Mouse (Mus musculus) erythroid progenitor cell, adult 5-6 weeks (primary cell): ENCODE data around the gene D13Ertd608e. TPM values are rescaled to one million over a fixed set of nuclear protein-coding genes. Genes with fewer than 3 reads are reported as not detected.
"Not testable (repeated sequence)": the region's sequence is repeated elsewhere in the genome, so short reads cannot be mapped to it uniquely, and the experiment has no call there.

Source experiments
- ATAC-seq: replicated peaks from 2 replicates; pipeline ENCODE4 v1.8.0; 2016; ENCODE audit warnings: moderate number of reproducible peaks, mild to moderate bottlenecking, moderate TSS enrichment, inconsistent platforms; ENCODE audit not compliant: poor library complexity, low FRiP score, severe bottlenecking
- total RNA-seq, 2 experiments: library from RNA; stranded (forward) in 1 of 2; stranded (reverse) in 1 of 2; fragments of 150-400 nt in 1 of 2; fragments of 186-747, 209-891 nt in 1 of 2; gene quantifications; 2 replicates each; pipeline versions ENCODE4 v1.2.3 to v1.2.4; 2015 to 2017; ENCODE audit warnings: low replicate concordance in 2 of 2

The D13Ertd608e gene
- total RNA-seq (2015; ENCODE audit: low replicate concordance) (not detected in 2 replicates), total RNA-seq (2017; ENCODE audit: low replicate concordance) (not detected in 2 replicates)

DNA sequence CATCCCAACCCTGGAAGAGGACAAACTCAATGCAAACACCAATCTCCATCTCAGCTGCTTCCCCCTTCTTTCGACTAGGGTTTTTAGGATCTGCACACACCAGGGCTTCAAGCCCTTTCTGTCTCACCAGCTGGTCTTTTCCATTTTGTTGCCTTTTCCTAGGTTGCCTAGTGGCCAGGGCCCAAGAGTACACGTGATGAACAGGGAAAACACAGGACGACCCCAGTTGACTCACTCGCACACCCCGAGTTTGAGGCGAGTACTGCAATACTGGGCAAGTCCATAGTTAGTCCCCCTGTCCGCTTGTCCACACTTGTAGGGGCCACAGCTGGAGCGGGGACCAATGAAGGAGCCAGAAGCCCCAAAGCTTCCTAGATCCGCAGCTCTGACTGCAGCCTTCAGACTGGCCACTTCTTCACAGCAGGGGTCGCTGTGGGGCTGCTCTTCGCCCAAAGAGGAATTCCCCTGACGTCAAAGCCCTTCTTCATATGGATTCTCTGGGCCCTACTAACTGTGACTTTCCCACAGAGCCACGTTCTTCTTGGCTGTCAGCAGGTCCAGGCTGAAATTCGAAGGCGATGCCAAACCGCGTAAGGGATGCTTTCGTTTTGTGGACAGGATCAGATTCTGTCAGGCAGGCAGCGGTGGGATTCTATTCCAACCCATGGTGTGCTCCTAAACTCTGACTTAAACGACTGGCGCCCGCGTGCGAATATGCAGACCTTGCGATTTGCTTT, at the start of gene D13Ertd608e:
TSS of gene D13Ertd608e (plus strand) at position 687 of the 737 bp plus-strand sequence.
- not testable (repeated sequence) for ATAC-seq

DNA sequence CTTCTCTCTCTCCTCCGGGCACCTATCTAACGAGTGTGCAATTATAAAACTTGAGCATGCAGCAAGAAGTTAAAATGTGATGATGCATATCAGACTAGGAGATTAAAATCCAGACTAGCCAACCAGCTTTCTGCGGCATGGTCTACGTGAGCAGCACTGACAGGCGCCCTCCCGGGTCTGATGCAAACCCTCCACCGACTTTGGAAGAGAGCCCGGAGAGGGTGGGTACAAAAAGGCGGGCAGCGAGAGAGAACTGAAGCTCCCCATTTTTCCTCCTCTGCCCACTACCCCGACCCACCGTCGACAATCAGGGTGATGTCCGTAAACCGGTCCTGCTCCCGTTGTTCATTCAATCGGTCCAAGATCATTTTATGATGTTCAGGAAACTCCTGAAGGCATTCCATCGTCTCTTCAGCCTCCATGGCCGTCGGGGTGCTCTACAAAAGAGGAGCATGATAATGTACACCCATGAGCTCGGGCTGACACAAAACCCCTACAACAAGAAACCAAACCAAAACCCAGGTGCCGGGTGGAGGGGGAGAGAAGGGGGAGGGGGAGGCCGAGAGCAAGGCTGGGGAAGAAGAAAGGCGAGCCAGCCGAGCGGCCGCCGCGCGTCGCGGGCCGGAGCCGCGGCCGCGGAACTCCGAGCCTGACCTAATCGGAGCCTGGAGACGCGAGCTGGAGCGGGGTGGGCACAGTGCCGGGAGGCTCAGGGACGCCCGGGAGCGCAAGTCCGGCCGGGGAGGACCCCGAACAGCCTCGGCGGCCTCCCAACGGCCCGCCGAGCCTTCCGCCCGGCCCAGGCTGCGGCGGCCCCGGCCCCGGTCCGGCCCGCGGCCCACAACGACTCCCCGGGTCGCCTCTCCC, 45.7 kb upstream of the D13Ertd608e start:
- ATAC-seq, result peak; percentile 46

DNA sequence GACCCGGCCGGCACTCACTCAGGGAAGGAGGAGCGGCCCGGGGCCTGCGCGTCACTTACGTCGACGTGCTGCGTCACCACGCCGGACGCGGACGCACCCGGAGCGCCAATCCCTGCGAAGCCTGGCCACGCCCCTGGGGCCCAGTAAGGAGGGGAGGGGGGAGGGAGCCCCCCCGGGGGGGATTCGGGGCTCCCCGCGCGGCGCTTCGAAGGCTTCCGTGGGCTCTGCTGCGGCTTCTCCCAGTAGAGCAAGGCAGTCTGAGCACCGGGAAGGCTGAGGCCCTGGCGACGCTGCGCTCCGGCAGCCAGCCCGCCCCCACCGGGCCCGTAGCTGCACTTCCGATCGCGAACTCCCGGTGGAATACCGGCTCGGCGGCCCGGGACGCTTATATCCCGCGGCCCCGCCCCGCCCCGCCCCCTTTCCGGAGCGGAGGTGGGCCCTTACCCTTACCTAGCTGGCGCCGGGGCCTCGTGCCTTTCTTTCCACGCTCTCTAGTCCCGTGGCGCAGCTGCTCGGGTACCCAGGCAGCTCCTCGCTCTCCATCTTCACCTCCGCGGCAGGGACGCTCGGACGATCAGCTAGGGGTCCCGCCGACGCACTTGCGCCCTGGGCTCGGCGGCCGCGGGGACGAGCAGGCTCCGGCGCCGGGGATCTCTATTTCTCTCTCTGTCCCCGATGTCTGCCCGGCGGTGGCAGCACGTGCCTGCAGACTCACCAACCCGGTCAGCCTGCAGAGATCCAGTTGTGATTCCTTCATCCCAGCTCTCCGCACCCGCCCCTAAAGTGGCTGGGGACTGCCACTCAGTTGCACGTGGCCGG, 44.8 kb upstream of the D13Ertd608e start, which contains the start of gene Zfp131:
TSS of gene Zfp131 (minus strand) at position 129 of the 819 bp plus-strand sequence.
- peak; percentile 98 for ATAC-seq

DNA sequence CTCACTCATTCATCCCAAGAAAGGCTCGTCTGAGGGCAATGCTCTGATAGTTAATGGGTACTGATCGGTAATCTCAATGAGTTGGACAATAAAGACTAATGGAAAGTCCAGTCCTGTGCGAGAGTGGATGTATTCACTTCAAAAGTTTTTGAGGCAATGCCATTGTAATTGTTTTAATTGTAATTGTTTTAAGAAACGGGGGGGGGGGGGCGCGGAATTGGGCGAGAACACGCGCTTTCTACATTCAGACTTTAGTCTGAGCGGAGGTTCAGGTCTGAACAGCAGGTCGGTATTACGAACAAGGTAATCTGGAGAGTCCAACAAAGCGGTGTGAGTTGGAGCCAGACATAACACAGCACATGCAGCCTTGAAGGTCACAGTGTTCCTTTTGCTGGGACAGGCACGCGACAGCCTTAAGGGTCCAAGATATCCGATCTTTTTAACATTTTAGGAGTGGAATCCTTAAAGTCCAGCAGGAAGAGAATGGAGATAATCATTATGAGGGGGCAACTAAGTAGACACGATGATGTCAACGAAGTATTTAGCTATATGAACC, 44.1 kb upstream of the D13Ertd608e start:
- no peak for ATAC-seq

DNA sequence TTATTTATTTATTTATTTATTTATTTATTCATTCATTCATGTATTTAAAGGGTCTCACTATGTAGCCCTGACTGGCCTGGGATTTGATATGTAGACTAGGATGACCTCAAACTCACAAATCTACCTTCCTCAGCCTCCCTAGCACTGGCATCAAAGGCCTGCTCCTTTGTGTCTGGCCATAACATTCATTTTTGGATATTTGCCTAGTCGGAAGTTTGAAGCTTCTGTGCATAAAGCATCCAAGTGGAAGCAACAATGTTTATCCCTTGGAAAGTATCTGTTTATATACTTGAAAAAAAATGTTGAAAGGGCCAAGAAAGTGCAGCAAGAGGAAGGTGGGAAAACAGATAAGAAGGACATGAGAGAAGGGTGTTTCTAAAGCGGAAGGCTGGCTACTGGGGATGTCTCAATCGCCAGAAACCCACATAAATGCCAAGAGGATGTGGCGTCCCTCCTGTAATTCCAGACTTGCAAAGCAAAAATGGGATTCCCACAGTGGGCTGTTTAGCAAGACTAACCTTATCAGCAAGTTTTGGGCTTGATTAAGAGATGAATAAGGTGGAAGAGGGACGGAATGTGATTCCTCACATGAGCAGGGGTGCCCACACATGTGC, 42.9 kb upstream of the D13Ertd608e start:
- no peak for ATAC-seq

DNA sequence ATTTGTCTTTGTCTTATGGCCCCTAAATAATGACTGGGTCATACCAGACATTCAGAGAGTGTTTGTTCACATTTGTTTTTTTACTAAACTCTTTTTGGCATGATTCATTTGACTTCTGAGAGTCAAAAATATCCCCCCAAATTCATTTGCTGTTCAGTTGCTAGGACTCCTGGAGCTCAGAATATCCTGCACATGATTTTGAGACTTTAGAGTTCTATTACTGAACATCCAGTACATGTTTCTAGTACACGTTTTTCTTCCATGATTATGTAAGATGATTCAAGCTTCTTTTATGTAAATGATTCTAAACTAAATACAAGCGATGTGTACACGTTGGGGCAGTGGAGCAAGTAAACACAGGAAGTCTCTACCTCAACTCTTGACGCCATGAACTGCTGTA, 38.1 kb upstream of the D13Ertd608e start:
- no peak for ATAC-seq

DNA sequence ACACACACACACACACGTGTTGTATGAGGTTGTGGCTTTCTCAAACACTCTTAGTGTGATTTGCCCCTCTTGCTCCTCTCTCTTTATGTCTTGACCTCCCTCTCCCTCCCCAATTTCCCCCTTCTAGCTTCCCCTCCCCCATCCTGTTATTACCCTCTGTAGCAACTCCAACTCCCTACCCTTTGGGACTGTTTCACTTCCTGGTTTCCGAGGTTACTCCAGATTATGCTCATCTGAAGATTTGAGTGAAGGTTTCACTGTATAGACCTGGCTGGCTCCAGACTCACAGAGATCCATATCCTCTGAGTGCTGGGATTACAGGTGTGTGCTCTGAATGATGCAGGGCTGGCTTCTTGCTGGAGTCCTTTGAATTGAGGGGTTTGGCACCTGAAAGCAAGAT, 26.9 kb upstream of the D13Ertd608e start:
- no peak for ATAC-seq

DNA sequence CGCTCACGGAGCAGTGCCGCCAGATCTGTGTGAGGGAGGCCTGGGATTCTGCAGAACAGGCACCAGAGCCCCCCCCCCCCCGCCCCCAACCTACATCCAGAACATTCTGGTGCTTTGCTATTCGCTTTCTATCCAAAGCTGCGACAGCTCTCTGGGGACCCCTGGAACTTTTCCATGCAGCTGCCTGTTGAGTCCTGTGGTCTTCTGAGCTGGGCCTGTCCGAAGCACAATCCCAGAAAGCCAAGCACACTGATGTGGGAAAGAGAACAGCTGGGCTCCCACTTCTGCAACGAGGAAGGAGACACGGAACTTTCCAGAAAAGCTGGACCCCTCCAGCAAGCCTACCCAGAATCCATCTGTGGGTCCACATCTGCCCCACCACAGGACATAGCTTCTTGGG, 25.8 kb upstream of the D13Ertd608e start:
- ATAC-seq, result no peak

DNA sequence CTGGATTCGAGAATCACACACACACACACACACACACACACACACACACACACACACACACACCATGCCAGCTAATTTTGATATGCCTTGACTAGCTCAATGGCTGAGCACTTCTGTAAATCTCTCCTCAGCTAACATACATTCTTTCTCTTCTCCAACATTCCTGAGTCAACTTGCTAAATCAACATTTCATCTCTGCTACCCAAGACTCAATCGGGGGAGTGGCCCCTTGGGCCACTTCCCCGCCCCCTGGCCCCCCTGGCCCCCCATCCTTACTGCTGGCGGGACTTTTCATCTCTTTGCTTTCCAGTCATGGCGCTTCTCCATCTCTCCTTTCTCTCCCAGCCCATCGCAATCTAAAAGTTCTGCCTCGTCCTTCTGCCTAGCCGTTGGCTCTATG, 19.0 kb upstream of the D13Ertd608e start:
- ATAC-seq, result no peak

DNA sequence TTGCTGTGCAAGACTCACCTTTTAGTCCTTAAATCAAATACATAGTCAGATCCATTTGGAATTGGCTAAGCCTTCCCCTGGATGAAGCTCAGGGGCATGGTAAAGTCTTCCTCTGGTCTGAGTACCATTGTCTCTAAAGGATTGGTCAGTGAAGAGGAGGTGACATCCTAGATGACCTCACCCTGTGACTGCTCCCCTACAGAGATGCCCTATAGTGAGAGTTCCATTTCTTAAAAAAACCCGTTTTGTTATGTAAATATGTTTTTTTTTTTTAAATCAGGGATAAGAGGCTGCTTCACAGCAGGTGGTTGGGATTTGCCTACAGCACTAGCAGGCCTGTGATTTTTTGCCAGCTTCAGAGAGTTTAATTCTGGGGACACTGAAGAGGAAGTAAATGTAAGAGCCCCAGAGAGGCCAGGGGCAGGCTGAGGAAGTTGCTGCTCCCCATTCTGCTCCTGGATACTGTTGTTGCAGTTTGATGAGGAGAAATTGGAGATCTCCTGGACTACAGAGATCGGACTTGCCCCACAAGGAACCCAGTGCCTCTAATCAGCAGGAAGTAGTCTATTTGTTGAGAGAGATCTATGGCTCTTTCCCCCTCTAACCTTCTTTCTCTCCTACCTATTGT, 18.1 kb upstream of the D13Ertd608e start:
- no peak for ATAC-seq

DNA sequence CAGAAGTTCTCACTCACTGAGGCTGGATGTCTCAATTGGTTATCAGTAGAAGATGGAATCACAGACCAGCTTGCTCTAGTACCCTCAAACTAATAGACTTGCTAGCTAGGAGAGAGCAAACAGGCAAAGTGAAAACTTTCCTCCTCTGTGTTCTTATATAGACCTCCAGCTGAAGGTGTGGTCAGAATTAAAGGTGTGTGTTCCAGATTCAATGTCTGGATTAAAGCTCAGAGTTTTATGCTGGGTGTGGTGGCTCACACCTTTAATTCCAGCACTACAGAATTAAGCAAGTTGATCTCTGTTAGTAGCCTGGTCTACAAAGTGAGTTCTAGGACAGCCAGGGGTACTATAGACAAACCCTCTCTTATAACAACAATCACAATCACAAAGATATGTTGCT, 5.7 kb upstream of the D13Ertd608e start, which contains the start of gene AF067063:
TSS of gene AF067063 (minus strand) at position 101 of the 400 bp plus-strand sequence.
- not testable (repeated sequence) for ATAC-seq

DNA sequence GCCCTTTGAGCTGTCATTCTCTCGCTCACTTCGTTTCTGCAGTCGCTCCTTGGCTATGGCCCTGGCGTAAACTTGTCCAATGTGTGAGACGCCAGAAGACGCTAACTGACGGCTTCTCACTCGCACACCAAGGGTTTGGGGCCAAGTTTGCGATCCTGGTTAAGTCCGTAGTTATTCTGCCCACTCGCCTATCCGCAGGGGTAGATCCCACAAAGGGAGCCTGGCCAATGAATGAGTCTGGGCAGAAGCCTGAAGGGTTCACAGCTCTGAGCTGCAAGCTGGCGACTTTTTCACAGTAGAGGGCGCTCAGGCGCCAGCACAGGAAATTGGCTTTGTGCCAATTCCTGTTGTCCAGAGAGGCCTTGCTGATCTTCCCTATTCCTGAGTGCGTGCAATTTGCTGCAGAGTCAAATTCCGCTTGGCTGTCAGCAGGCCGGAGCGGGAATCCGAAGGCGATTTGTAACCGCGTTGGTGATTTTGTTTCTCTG, 562 bp downstream of the D13Ertd608e start:
- 0 out of 2 replicates have a peak, but pooled peaks have one; percentile 10 for ATAC-seq

DNA sequence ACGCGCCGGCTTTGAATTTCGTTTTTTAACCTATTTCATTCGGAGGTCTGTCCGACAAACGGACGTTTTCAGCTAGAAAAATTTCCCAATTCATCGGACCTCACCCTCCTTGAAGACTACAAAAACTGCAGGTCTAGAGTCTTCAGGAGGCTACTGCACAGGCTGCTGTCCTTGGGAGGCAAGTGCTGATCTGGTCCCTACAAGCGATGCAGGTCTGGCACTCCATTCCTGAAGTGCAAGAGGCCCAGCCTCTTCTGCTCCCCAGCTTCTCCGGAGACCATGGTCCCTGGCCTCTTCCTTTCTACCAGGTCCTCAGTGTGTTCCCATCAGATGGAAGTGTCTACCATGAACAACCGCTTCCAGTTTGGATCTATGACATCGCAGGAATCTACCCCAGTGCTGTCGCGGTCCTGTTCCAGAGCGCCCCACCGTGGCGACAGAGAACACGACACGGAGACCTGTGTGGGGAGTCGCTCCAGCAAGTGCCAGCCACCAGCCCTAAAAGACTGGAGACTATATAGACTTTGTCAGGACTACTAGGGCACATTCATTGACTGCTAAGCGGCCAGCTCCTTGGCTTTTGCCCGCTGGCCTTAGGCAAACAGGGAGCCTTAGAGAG, 2.0 kb downstream of the D13Ertd608e start:
- ATAC-seq, result not testable (repeated sequence)

DNA sequence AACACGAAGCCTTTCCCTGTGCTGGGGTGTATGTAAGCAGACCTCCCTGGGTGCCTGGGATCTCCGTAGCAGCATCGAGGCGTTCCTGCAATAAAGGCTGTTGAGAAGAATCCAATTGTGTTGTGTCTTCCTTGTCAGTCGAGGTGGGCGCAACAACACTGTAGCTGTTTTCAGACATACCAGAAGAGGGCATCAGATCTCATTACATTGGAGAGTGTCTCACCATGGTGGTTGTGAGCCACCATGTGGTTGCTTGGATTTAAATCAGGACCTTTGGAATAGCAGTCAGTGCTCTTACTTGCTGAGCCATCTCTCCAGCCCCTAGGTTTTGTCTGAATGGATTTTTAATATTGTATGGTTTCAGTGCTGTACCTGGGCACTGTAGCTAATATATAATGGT, 4.2 kb downstream of the D13Ertd608e start:
- not testable (repeated sequence) for ATAC-seq

DNA sequence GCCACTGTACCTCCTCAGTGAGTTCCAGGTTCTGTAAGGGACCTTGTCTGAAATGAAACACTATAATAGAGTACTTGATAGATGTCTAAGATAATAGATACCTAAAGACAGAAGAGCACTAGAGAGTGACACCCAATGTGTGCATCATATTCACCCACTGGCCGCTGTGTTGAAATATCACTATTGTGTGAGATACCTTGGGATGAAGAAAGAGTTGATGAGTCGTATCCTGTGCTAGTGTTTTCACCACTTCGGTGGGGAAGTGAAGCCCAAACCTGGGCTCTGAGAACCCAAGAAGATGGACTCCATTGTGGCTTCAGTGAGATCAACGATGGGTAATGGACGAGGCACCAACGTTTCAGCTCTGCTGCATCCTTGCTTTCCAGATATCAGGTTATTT, 26.6 kb downstream of the D13Ertd608e start:
- ATAC-seq, result not testable (repeated sequence)

DNA sequence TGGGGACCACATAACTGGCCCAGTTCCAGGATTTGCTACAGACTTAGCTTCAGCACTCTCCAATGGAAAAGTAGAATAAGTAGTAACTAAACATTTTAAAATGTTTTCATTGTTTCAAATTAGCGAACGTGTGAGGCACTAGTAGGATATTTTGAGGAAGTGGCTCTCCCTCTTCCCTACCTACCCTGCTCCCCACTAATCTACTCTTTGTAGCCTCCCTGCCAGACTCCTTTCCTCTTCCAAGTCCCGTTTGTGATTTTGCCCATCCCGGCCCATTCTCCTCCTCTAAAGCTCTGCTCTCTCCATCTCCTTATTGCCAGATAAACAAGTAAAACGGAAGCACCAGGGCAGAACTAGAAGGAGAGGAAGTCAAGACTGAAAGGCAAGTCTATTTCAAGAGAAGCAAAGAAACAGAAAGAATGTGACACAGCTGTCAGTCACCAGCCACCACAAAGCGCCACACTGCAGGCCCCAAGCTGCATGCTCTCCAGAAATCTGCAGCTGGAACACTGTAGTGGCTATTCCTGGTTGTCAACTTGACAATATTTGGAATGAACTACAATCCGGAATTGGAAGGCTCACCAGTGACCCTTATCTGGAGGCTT, 28.7 kb downstream of the D13Ertd608e start:
- ATAC-seq, result not testable (repeated sequence)

DNA sequence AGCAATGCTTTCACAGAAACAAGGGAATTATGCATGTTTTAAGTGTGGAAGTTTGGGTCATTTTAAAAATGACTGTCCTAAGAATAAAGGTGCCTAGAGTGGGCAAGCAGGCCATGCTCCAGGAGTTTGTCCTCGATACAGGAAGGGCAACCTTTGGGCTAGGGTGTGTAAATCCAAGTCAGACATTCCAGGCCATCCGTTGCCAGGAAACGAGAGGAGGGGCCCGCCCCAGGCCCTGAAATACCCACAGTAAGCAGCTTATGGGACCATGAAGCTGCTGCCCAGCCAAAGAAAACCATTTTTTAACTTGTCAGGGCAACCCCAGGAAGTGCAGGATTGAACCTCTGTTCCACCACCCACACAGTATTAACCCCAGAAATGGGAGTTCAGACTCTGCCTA, 51.1 kb downstream of the D13Ertd608e start:
- ATAC-seq, result not testable (repeated sequence)

DNA sequence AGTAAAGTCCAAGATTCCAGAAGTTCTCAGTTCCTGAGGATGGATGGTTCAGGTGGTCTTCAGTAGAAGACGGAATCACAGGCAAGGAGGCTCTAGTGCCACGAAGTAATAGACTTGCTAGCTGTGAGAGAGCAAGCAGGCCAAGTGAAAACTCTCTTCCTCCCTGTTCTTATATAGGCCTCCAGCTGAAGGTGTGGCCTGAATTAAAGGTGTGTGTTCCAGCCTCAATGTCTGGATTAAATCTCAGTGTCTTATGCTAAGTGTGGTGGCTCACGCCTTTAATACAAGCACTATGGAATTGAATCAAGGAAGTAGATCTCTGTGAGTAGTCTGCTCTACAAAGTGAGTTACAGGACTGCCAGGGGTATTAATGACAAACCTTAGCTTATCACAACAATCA, 58.9 kb downstream of the D13Ertd608e start, which contains the start of gene Tcstv1:
TSS of gene Tcstv1 (minus strand) at position 101 of the 400 bp plus-strand sequence.
- not testable (repeated sequence) for ATAC-seq
